Comparison of ENCODE assay signal across 18 mouse cellular contexts in genomic region chrX:10063781-10064180, GRCm38 (mm10). TPM values are rescaled to one million over a fixed set of nuclear protein-coding genes. Genes with fewer than 3 reads are reported as not detected.
A peak's percentile ranks its signal among the peaks of the same experiment; 100 is the strongest.
DNase-seq lines count a peak whose midpoint lies in the region; ATAC-seq and TF ChIP-seq lines count a peak whose summit lies in the region.
"Had no signal": no experiment of that assay in that cellular context is flagged by ENCODE, and none has a peak within 500 bp of the region (broad histone marks: within the 10 kb centered on the region; RNA-seq: fewer than 3 reads in every experiment).

No protein-coding gene starts in this region.

- DNase-seq in frontal cortex, postnatal 36 days (ENCODE audit: low spot score in 2 of 2): no peak
- DNase-seq in lung, postnatal 0 days (ENCODE audit: low spot score): peak; percentile 17
- DNase-seq in lung, adult 18-20 months: no peak
- peak; percentile 58 for DNase-seq in cerebellum, adult 9-10 months
- DNase-seq in telencephalon, adult 2 months (ENCODE audit: low read depth, low spot score): peak; percentile 15
- no peak for DNase-seq in ovary, postnatal 36 days (ENCODE audit: low spot score)
- DNase-seq: adrenal gland, postnatal 25 days; heart, postnatal 14 days; kidney, adult 11 months; kidney, postnatal 10 days; right cerebral cortex, postnatal 25 days had no signal

- TF ChIP-seq EP300 in lung, postnatal 0 days (IDR thresholded peaks at IDR 0.05): no peak

- no peaks in the 10 kb centered on the region for H3K27me3 ChIP-seq in lung, postnatal 0 days (replicated peaks; ENCODE audit: insufficient read depth, low read length)
- H3K27me3 ChIP-seq: hindbrain, embryonic 15.5 days; limb, embryonic 12.5 days; liver, embryonic 15.5 days had no signal

- H3K4me1 ChIP-seq in lung, postnatal 0 days (ENCODE audit: insufficient read depth, low read depth, low read length): no peaks in the 10 kb centered on the region
- H3K4me1 ChIP-seq: hindbrain, embryonic 15.5 days; limb, embryonic 12.5 days; liver, embryonic 15.5 days had no signal

- no peak overlapping the region for H3K27ac ChIP-seq in lung, postnatal 0 days (ENCODE audit: low read length)
- H3K27ac ChIP-seq: hindbrain, embryonic 15.5 days; limb, embryonic 12.5 days; liver, embryonic 15.5 days had no signal

- 63% methylated on average over 1 of the region's 1 CpGs for WGBS in lung, postnatal 0 days

- H3K4me3 ChIP-seq in lung, postnatal 0 days (ENCODE audit: low read depth, low read length): no peak overlapping the region
- H3K4me3 ChIP-seq: erythroblast, embryonic 14.5 days; hindbrain, embryonic 15.5 days; limb, embryonic 12.5 days; liver, embryonic 15.5 days had no signal

- peak; percentile 70 for ATAC-seq in frontal cortex, adult (ENCODE audit: low TSS enrichment)
- ATAC-seq in lung, postnatal 0 days: peak; percentile 48
- ATAC-seq: forebrain, embryonic 16.5 days; midbrain, embryonic 16.5 days had no signal

- H3K9ac ChIP-seq in lung, postnatal 0 days (replicated peaks; ENCODE audit: low read depth): no peak overlapping the region
- H3K9ac ChIP-seq: hindbrain, embryonic 15.5 days; limb, embryonic 12.5 days; liver, embryonic 15.5 days had no signal

- H3K4me2 ChIP-seq in lung, postnatal 0 days (replicated peaks; ENCODE audit: low read depth, low read length): no peak overlapping the region
- H3K4me2 ChIP-seq: hindbrain, embryonic 15.5 days; limb, embryonic 12.5 days; liver, embryonic 15.5 days had no signal

- H3K36me3 ChIP-seq in lung, postnatal 0 days (ENCODE audit: insufficient read depth, low read length): no peaks in the 10 kb centered on the region
- H3K36me3 ChIP-seq: hindbrain, embryonic 15.5 days; limb, embryonic 12.5 days; liver, embryonic 15.5 days had no signal

- no peaks in the 10 kb centered on the region for H3K9me3 ChIP-seq in lung, postnatal 0 days (ENCODE audit: low read length)
- H3K9me3 ChIP-seq: hindbrain, embryonic 15.5 days; limb, embryonic 12.5 days; liver, embryonic 15.5 days had no signal

- no peak for TF ChIP-seq CTCF in lung, postnatal 0 days (IDR thresholded peaks at IDR 0.05)

RNA-seq across cellular contexts. Expression of gene Srpx, which starts 53.7 kb away (rescaled TPM):
- 12.5 and 13.9 TPM in 2 replicates for polyA plus RNA-seq in lung, postnatal 0 days (2015; fragmentation: Nextera tagmentation; extraction: Ambion mirVana)
- polyA plus RNA-seq: erythroblast, embryonic 14.5 days had no signal

Comparison
In these comparisons a context has a peak if more than half of its experiments do, and no peak if none do; other contexts are left out.
1. DNase-seq: peak in lung, postnatal 0 days (single experiment), cerebellum, adult 9-10 months (single experiment) and telencephalon, adult 2 months (single experiment); none in frontal cortex, postnatal 36 days (0 of 2), lung, adult 18-20 months (0 of 2) and ovary, postnatal 36 days (single experiment).